Mouse (Mus musculus) skeletal muscle tissue, adult 2 months (tissue): ENCODE measurements around the gene Rbbp6.

Experiments
- DNase-seq: peaks from one replicate; pipeline ENCODE4 v3.0.0-alpha.2; 2012; ENCODE audit warnings: low read depth, low spot score

Gene Rbbp6

GRCm38 (mm10) chr7:123046473-123047091, 81.1 kb downstream of the Rbbp6 start:
- no peak for DNase-seq
